Mouse (Mus musculus) layer of hippocampus, postnatal 14 days (tissue): ENCODE measurements around the gene Disp1. TPM values are rescaled to one million over a fixed set of nuclear protein-coding genes. Genes with fewer than 3 reads are reported as not detected.

Experiments used
- DNase-seq, 2 experiments: peaks; one replicate each; pipeline ENCODE4 v3.0.0; 2021 to 2022; ENCODE audit warnings: low spot score in 2 of 2, mixed read lengths in 1 of 2
- long read RNA-seq, 2 experiments: library from polyadenylated mRNA; stranded (forward); transcript quantifications; one replicate each; pipeline ENCODE4 v2.0.0; 2021
- total RNA-seq, 2 experiments: library from RNA; stranded (reverse); gene quantifications; 2 replicates each; pipeline ENCODE4 v1.2.3; 2021

Disp1 gene
- 1 to 10 TPM; 3.6 to 4.1 TPM for total RNA-seq
- long read RNA-seq, experiment 1, full-length matches to known transcripts: 1 of 3 reads
- long read RNA-seq, experiment 1, partial matches to known transcripts: 1 of 3 reads
- long read RNA-seq, experiment 1, other reads (novel, unspliced or antisense): 1 of 3 reads
- long read RNA-seq, experiment 2, partial matches to known transcripts: 2 of 2 reads
- long read RNA-seq, experiment 2, other reads (novel, unspliced or antisense): 0 of 2 reads

DNA sequence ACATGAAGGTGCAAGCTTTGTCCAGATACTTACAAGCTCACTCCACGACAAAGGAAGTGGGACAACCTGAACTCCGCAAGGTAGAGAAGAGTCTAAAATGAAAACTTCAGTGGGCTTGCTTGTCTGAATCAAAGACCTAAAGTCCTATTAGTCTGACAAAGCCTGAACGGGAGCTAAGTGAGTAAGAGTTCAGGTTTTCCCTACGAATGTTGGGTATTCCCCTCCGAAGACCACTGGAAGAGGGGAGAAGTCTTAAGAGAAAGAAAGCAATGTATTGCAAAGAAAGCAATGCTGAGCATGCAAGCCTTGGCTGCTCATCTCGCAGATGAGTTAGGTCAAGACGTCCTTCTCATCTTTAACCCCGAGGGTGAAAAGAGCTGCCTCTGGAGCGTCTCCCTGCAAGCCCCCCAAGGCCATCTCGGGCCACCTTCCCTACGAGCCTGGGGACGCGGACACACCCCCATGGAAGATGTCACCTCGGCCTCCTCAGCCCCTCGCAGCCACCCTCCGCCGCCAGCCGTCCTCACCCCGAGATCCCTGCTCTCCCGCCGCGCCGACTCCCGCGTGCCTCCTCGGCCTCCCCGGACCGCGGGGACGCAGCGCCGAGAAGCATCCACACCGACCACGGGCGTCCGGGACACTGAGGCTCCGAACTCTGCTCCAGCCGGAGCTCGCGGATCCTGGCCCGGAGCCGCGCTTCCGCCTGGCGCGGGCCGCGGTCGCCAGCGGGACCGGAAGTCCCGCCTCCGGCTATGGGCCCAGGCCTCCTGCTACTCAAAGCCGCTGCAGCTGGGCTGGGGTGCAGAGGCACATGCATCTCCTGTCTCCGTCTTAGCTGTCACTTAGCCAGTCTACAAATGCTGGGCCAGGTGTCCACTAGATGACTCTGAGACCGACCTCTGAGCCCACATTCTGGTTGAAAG, at the start of gene Disp1:
Gene Disp1 (minus strand): TSS at position 727 of the 923 bp plus-strand sequence.
- DNase-seq: peak; percentile 40 to 41

DNA sequence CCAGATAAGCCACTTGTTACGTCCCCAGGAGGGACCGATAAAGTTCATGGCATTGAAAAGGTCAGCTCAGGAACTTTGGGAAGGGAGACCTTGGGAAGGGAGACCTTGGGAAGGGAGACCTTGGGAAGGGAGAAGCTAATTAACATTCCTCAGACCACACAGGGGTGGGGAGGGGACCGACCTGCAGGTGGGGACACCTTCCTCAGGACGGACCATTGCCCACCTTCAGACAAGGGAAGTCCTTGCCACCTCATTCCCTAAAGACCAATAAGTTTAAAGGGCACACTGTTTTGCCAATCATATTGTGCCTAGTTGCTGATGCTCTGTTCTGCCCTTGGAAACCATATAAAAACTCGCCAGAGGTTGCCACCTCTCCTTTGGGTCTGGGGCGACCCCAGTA, 46.3 kb upstream of the Disp1 start:
- no peak for DNase-seq

DNA sequence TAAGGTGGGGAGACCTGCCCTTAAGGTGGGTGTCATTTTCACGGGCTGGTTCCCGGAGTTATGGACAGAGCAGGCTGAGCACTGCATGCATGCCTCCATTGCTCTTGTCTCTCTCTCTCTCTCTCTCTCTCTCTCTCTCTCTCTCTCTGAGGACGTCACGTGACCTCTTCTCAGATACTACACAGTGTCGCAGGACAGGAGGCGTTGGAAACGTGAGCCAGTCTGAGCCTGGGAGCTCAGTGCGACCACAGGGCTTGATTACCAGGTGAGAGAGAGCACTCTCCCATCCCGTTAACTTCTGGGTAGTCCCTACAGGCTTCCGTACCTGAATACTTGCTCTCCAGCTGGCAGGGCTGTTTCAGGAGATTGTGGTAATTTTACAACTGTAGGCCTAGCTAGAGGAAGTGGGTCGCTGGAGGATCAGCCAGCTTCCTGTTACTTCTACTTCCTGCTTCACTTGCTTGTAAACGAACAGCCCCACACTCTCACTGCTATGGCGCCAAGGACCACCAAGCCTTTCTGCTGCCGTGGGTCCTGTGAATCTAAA, 44.7 kb upstream of the Disp1 start:
- no peak for DNase-seq

DNA sequence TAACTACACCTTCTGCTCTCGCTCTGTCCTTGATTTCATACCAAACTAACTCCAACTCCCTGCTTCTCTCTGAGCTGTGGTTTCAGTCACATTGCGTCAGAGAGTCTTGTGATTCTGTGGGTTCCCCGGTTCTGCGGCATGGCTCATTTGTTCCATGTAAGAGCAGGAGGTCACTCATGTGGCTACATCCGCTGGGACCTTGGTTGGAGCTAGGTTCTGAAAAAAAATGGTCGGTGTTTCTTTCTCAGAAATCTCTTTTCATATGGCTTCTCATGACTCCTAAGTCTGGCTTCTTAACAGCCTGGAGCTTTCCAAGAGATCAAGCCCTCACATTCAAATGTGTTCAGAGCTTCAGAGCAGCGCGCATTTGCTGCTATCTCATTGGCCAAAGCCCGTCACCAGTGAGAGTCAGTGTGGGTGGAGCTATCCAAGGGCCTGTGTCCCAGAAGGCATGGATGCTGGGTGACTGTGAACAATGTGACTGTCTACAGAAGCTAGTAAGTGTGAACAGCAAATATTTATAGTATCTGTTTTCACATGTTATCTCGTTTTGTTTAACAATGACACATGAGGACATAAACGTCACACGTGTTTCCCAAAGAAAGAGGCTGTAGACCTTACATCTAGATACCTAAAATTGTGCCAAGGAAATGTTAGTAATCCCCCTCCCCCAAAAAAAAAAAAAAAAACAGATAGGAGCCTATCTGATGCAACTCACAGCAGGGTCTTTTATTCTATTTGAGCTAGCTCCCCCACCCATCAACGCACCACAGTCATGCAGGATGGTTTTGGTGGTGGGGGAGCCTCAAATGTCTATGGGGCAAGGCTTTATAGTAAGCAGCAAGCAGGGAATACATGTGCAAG, 43.1 kb upstream of the Disp1 start:
- no peak for DNase-seq

DNA sequence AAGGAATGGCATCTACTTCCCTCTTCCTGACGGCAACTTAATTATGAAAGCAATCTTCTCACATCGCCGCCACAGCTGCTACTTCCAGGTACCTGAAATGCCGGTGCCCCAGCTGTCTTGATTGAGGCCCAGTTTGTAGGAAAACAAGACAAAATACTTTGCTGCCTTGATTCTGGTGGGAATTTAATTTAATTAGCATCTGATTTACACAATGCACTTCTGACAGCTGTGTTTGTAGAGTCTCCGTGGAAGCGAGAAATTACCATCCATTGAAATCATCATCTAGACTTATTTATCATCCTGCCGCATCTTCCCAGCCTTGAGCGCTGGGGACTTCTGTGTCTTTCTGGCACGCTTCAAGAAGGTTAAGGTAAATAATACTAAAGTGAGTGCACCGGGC, 31.3 kb upstream of the Disp1 start:
- DNase-seq: no peak

DNA sequence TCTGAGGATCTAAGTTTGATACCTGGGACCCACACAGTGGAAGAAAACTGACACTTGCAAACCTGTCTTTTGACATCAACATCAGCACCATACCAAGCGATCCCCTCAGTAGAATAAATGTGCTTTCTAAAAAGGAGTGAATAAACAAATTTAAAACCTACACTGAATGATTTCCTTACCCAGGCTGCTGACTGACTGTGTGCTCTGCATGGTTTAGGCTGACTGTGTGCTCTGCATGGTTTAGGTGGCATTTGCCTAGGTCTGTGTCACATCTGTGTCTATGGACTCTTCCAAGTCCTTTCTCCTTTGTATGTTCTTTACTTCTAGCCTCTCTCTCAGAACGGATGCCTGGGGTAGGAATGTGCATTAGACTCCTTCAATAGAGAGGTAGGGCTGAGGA, 30.5 kb upstream of the Disp1 start:
- no peak for DNase-seq

DNA sequence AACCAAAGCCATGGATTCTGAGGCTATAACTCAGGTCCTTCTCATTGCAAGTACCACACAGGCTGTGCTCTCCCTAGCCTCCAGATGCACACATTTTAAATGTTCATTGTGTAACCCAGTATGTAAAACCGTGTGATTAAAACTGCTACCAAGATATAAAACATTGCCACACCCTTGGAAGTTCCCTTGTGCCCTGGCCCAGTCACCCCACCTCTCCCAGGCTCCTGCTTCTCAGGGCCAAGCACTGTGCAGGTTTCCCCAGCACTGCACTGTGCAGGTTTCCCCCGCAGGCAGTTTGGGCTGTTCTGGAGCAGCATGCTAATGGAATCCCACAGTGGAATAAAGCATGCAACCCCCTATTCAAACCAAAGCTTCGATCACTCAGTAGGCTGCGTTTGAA, 29.3 kb upstream of the Disp1 start:
- no peak for DNase-seq

DNA sequence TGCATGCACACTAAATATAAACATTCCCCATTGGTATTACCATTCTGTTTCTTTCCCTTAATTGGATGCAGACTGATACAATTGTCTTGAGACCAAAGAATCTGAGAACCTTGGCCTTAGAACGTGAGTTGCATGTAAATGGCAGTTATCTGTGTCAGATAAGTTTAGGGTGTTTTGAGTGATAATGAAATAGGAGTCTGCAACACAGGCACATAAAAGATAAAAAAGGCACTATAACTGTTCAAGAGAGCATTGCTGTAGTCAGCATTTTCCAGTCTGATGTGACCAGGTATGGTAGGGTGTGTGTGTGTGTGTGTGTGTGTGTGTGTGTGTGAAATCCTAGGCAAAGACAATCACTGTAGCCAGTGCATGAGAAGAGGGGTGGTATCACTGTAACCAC, 26.8 kb upstream of the Disp1 start:
- DNase-seq: no peak

DNA sequence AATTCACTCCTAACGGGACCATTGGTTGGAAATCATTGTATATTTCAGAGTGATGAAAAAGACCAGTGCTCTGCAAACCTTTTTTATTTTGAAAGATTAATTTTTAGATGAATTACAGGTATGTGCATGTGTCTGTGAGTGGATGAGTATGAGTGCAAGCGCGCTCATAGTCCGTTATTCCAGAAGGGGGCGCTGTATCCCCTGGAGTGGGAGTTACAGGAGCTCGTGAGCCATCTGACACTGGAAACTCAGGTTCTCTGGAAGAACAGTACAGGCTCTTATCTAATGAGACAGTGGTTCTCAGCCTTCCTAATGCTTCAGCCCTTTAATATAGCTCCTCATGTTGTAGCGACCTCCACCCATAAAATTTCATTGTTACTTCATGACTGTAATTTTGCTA, 22.0 kb upstream of the Disp1 start:
- no peak for DNase-seq

DNA sequence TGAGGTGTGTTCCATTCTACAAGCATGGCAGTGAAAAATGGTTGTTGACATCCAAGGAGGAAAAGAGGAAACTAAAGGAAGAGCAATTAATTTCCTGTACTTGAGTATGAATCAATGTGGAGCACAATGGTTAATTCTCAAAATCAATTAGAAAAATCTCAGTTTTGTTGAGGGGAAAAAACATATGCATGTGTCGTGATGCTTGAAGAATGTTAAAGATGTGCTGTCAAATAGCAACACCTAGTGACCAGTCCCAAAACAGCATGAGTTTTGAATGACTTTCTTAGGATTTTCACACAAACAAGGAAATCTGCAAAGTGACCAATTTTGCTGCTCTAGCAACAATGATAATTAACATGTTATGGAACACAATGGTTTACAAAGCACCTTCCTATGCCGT, 16.6 kb upstream of the Disp1 start:
- peak in 1 of 2 experiments; percentile 67 for DNase-seq

DNA sequence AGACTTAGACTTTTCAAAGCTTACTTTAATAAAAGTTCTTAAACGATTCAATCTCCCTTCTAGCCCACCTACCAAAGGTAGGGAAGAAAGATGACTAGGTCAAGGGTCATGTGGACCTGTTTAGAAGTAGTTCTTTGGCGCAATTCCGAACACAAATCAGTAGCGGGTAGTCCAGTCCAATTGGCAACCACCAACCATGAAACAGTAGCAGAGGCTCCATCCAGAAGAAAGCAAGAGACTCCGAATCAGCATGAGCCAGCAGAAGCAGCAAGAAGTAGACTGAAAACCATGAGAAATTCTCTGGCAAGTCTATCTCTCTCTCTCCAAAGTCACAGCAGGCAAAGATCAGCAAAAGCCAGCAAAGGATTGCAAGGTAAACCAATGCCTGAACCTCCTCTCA, 15.1 kb upstream of the Disp1 start:
- no peak for DNase-seq

DNA sequence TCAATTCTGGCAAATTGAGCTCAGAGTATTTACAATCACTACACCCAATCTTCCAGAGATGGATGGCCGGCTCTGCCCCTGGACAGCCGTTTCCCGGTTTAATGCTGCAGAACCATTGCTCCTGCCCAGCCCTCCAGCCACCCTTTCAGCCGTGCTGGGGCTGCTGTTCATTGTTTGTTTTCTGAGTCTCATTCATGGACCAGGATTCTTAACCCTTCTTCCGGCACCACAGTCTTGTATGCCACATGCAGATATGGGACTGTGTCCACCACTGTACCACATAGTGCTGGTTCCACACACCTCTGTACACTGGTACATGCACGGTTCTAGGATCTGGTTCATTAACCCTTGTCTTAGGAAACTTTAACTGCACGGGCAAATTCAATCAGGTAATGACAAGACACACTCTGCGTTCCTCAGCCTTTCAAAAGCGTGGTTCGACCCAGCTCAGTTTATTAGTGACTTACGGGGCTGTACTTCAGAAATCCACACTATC, 12.4 kb upstream of the Disp1 start:
- no peak for DNase-seq

DNA sequence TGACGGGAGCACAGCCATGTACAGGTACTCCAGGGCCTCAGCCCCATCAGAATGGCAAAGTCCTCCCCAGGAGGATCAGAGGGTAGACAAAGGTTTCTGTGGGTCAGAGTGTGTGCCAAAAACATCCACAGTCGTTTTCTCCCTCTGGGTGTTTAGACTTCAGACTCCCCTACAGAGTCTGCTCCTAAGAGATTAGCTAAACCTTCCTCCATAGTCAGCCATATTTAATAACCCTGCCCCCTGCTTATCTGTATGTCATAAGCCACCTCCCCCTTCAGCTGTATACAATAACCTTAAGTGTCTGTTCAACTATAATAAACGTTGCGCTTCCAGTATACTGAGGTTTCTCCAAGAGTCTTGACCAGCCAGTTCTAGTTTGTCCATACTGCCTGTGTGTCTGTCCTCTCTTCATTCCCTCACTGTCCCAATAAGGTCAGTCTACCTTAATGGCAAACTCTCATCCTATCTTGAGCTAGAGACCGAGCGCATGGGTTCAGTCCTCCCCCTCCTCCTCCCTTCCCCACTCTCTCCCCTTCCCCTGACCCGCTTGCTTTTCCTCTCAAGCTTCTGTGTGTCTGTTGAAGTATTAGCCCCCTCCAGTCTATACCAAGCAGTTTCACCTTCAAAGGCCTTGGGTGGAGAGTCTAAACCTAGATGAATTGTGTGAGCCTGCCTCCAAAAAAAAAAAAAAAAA, 11.8 kb upstream of the Disp1 start:
- no peak for DNase-seq

DNA sequence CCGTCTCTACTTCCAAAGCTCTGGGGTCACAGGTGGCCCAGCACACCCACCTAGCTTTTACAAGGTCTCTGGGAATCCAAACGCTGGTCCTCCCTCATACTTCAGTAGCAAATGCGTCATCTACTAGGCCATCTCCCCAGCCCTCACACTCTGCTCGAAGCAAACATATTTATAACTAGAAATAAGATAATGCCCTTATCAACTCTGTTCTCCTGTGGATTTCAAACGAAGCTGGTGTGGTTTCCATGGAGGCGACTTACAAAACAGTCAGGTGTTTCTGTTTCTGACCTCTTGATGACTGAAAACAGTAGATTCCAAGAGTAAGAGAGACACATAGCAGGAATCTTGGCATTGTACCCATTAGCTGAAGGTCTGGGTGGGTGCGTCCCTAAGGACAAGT, 6.1 kb upstream of the Disp1 start:
- no peak for DNase-seq

DNA sequence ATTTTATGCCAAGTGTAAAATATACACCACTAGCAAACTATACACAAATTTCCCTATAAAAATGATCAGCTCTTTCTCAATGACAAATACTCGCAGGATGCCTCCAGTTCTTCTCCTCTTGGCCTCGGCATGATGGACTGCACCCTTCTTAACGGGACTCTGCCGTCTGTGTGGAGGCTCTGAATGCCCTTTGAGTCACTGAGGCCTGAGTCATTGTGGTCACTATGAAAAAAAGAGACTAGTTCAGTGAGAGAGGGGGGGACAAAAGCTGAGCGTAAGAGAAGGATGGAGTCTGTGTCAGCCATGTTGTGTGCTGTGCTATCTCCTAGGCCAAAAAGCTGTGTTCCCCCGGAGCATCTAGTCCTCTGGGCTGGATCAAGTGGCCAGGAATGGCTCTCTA, 2.3 kb downstream of the Disp1 start:
- DNase-seq: no peak

DNA sequence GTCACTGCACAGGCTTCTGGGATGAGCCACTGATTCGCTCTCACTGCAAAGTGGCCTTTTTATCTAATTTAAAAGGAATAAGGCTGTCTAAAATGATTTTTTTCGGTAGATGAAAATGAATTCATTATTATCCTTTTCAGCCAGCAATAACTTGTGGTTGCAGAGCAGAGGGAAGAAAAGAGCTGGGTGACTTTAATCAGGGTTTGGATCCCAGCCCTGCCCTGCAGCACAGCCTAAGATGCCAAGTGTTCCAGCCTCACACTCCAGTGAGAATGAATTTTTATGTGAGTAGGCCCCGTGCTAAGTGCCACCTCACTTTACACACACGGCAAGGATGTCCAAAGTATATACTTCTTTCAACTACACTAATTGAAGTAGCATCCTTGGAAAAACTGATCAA, 4.6 kb downstream of the Disp1 start:
- no peak for DNase-seq

DNA sequence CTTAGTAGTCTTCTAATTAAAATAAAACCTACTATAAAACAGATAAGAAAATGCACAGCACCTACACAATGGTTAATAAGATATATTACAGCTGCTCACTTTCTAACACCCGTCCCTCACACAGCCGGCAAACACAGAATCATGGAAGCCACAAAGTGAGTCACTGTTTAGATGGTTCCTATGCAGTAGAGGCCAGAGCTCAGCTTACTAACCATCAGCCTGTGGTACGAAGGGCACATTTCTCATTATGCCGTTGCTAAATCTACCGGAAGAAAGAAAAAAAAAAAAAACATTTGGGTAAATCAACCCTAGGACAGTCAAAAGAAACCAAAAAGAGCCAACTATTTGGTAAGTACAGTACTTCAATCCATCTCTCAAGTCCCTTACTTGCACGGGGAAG, 5.6 kb downstream of the Disp1 start:
- DNase-seq: no peak

DNA sequence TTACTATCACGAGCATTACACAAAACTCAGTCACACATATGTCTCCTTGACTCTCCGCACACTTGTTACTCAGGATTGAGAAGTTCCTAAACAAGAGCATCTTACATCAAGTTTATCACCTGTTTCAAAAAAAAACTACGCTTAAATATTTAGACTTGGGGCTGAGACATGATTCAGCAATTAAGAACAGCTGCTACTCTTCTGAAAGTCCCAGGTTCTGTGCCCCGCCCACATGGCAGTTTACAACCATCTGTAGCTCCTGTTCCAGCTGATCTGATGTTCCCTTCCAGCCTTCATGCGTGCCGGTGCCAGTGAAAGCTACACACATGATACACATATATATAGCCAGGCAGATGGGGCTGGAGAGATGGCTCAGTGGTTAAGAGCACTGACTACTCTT, 7.5 kb downstream of the Disp1 start:
- DNase-seq: no peak

DNA sequence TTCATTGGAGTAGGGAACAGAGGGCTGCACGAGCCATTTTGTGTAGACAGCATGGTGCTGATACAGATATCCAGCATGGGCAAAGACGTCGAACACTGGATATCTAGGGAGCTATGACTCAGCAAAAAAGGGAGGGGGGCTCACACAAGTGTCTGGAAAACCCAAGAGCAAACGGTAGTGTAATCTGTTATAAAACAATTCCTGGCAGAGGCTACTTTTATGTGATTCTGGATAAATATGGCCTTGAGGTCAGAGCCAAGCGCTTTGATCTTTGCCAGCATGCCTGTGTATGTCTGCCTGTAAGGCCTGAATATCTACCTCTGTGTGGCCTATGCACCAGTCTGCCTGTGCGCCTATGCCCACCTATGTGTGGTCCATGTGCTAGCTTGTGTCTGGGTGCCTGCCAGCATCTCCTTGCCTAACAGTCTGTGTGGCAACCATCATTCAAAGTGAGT, 8.5 kb downstream of the Disp1 start:
- peak; percentile 45 to 46 for DNase-seq

DNA sequence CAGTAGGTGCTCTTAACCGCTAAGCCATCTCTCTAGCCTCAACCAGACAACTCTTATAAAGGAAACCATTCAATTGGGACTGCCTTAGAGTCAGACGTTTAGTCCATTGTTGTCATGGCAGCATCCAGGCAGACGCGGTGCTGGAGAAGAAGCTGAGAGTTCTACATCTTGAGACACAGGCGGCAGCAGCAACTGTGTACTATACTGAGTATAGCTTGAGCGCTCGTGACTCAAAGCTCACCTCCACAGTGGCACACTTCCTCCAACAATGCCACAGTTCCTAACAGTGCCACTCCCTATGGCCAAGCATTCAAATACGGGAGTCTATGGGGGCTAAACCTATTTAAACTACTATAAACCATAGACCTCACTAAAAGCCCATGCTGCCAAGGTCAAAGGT, 11.2 kb downstream of the Disp1 start:
- no peak for DNase-seq

DNA sequence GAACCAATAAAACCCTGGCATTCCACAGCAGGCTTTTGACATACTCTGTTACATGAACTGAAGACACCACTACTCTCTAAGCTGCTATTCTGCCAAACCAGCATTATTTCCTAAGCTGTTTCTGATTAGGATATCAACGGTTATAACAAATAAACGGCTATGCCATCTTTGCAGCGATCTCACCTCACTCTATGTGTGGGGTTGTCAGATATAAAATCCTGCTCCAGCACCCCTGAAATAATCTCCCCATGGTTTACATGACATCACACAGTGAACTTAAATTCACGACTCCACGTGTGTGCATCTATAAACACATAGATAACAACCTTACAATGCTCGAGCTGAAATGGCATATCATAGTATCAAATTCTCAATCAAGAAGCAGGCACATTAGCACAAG, 13.7 kb downstream of the Disp1 start:
- DNase-seq: no peak
